Mouse (Mus musculus) MEL (cell line): ENCODE data around the gene C8a. TPM values are rescaled to one million over a fixed set of nuclear protein-coding genes. Genes with fewer than 3 reads are reported as not detected.

Experiments
- DNase-seq: peaks from one replicate; pipeline ENCODE4 v3.0.0; 2011; ENCODE audit warnings: low read depth, low spot score
- H3K27ac ChIP-seq: 2 replicates; pipeline ENCODE4 v1.5.1; 2012; ENCODE audit warnings: low read depth, mild to moderate bottlenecking, control low read depth, low read length, moderate library complexity; ENCODE audit not compliant: control insufficient read depth
- H3K27me3 ChIP-seq, 2 experiments: fragments of 150-350 bp in 1 of 2; sonication (generic) in 1 of 2; 2 replicates each; pipeline ENCODE4 v1.6.1; 2012; ENCODE audit warnings: low read length in 2 of 2, mild to moderate bottlenecking in 2 of 2, improper control_type of control experiment in 1 of 2, moderate library complexity in 1 of 2; ENCODE audit not compliant: insufficient read depth in 2 of 2, control insufficient read depth in 1 of 2
- H3K36me3 ChIP-seq, 2 experiments: 2 replicates each; pipeline ENCODE4 v1.6.1; 2012 to 2014; ENCODE audit warnings: low read length in 2 of 2, improper control_type of control experiment in 1 of 2, inconsistent platforms in 1 of 2, mild to moderate bottlenecking in 1 of 2; ENCODE audit not compliant: insufficient read depth in 2 of 2, control insufficient read depth in 1 of 2
- H3K4me1 ChIP-seq, 2 experiments: fragments of 150-350 bp in 1 of 2; sonication (generic) in 1 of 2; 2 replicates each; pipeline ENCODE4 v1.6.1; 2012; ENCODE audit warnings: low read length in 2 of 2, improper control_type of control experiment in 1 of 2, mild to moderate bottlenecking in 1 of 2; ENCODE audit not compliant: insufficient read depth in 2 of 2, control insufficient read depth in 1 of 2
- H3K4me3 ChIP-seq, 2 experiments: fragments of 150-350 bp in 1 of 2; sonication (generic) in 1 of 2; 2 replicates each; pipeline ENCODE4 v1.5.1; 2012; ENCODE audit warnings: low read depth in 2 of 2, low read length in 2 of 2, mild to moderate bottlenecking in 2 of 2, moderate library complexity in 2 of 2, control low read depth in 1 of 2, improper control_type of control experiment in 1 of 2; ENCODE audit not compliant: control insufficient read depth in 1 of 2, insufficient read depth in 1 of 2
- H3K79me2 ChIP-seq: 2 replicates; pipeline ENCODE4 v1.6.1; 2012; ENCODE audit warnings: mild to moderate bottlenecking, low read length, moderate library complexity; ENCODE audit not compliant: control insufficient read depth, poor library complexity, insufficient read depth
- H3K9ac ChIP-seq: 2 replicates; pipeline ENCODE4 v1.6.1; 2012; ENCODE audit warnings: low read depth, mild to moderate bottlenecking, control low read depth, low read length, moderate library complexity; ENCODE audit not compliant: control insufficient read depth, poor library complexity, severe bottlenecking
- H3K9me3 ChIP-seq: fragments of 150-350 bp; sonication (generic); replicated peaks from 2 replicates; pipeline ENCODE4 v1.6.1; 2012; ENCODE audit warnings: mild to moderate bottlenecking, low read length, improper control_type of control experiment, moderate library complexity; ENCODE audit not compliant: insufficient read depth
- CHD1 ChIP-seq: IDR thresholded peaks from 2 replicates; pipeline ENCODE4 v1.6.1; 2012; ENCODE audit warnings: low read depth, mild to moderate bottlenecking, inconsistent platforms, low read length, improper control_type of control experiment
- CTCF ChIP-seq, 3 experiments: IDR thresholded peaks in 2 of 3; conservative IDR thresholded peaks in 1 of 3; 2 replicates each; pipeline ENCODE4 v1.5.1; 2011 to 2012; ENCODE audit warnings: low read length in 3 of 3, low read depth in 2 of 3, mild to moderate bottlenecking in 2 of 3, improper control_type of control experiment in 1 of 3, inconsistent platforms in 1 of 3, mixed read lengths in 1 of 3, moderate library complexity in 1 of 3; ENCODE audit not compliant: control insufficient read depth in 1 of 3, insufficient read depth in 1 of 3, poor library complexity in 1 of 3, severe bottlenecking in 1 of 3
- GABPA ChIP-seq: IDR thresholded peaks from 2 replicates; pipeline ENCODE4 v1.6.1; 2012; ENCODE audit warnings: low read depth, mild to moderate bottlenecking, inconsistent platforms, low read length, improper control_type of control experiment, moderate library complexity
- GATA1 ChIP-seq: IDR thresholded peaks from 2 replicates; pipeline ENCODE4 v1.6.1; 2011; ENCODE audit warnings: low read depth, low read length, improper control_type of control experiment
- MXI1 ChIP-seq: IDR thresholded peaks from 2 replicates; pipeline ENCODE4 v1.6.1; 2011; ENCODE audit warnings: mild to moderate bottlenecking, low read depth, low read length, improper control_type of control experiment
- MYB ChIP-seq: IDR thresholded peaks from 2 replicates; pipeline ENCODE4 v1.6.1; 2011; ENCODE audit warnings: mild to moderate bottlenecking, low read depth, low read length, improper control_type of control experiment
- MYC ChIP-seq: IDR thresholded peaks from 2 replicates; pipeline ENCODE4 v1.6.1; 2011; ENCODE audit warnings: low read depth, mild to moderate bottlenecking, low read length, improper control_type of control experiment, moderate library complexity
- NELFE ChIP-seq: IDR thresholded peaks from 2 replicates; pipeline ENCODE4 v1.6.1; 2011; ENCODE audit warnings: low read depth, low read length, improper control_type of control experiment
- NRF1 ChIP-seq: IDR thresholded peaks from 2 replicates; pipeline ENCODE4 v1.6.1; 2014; ENCODE audit warnings: low read depth, mild to moderate bottlenecking, inconsistent platforms, low read length, improper control_type of control experiment, moderate library complexity; ENCODE audit not compliant: poor library complexity, insufficient read depth, severe bottlenecking
- POLR2AphosphoS2 ChIP-seq: IDR thresholded peaks from 2 replicates; pipeline ENCODE4 v1.6.1; 2011; ENCODE audit warnings: low read length, improper control_type of control experiment
- RAD21 ChIP-seq: IDR thresholded peaks from 2 replicates; pipeline ENCODE4 v1.6.1; 2011; ENCODE audit warnings: mild to moderate bottlenecking, low read depth, low read length, improper control_type of control experiment
- RCOR1 ChIP-seq: IDR thresholded peaks from 2 replicates; pipeline ENCODE4 v1.6.1; 2012; ENCODE audit warnings: low read depth, mild to moderate bottlenecking, inconsistent platforms, low read length, improper control_type of control experiment
- SIN3A ChIP-seq: IDR thresholded peaks from 2 replicates; pipeline ENCODE4 v1.6.1; 2012; ENCODE audit warnings: low read length, improper control_type of control experiment, inconsistent platforms
- TAL1 ChIP-seq: IDR thresholded peaks from 2 replicates; pipeline ENCODE4 v1.6.1; 2012; ENCODE audit warnings: mild to moderate bottlenecking, inconsistent platforms, low read length, moderate library complexity, mixed read lengths
- TBP ChIP-seq: IDR thresholded peaks from 2 replicates; pipeline ENCODE4 v1.8.0; 2011; ENCODE audit warnings: low read depth, low read length, improper control_type of control experiment
- ZKSCAN1 ChIP-seq: IDR thresholded peaks from 2 replicates; pipeline ENCODE4 v1.6.1; 2012; ENCODE audit warnings: low read depth, mild to moderate bottlenecking, inconsistent platforms, low read length, improper control_type of control experiment, moderate library complexity
- ZNF384 ChIP-seq: IDR thresholded peaks from 2 replicates; pipeline ENCODE4 v1.6.1; 2012; ENCODE audit warnings: low read depth, mild to moderate bottlenecking, inconsistent platforms, low read length, improper control_type of control experiment
- polyA plus RNA-seq, 2 experiments: library from polyadenylated mRNA; stranded (reverse) in 1 of 2; unstranded in 1 of 2; fragments of >175 nt in 1 of 2; fragments of >200 nt in 1 of 2; gene quantifications; 2 replicates each; pipeline versions ENCODE4 v1.2.1 to v1.2.4; 2012; ENCODE audit warnings: low replicate concordance in 2 of 2, low read depth in 1 of 2; ENCODE audit not compliant: insufficient read length in 2 of 2, insufficient read depth in 1 of 2, missing spikeins in 1 of 2
- total RNA-seq: library from RNA; depleted of rRNA; stranded (reverse); fragments of 300-350 nt; gene quantifications from 2 replicates; pipeline ENCODE4 v1.2.3, GENCODE M21; 2012; rRNA removed

C8a gene
- total RNA-seq (not detected in 2 replicates), polyA plus RNA-seq (not detected)

DNA sequence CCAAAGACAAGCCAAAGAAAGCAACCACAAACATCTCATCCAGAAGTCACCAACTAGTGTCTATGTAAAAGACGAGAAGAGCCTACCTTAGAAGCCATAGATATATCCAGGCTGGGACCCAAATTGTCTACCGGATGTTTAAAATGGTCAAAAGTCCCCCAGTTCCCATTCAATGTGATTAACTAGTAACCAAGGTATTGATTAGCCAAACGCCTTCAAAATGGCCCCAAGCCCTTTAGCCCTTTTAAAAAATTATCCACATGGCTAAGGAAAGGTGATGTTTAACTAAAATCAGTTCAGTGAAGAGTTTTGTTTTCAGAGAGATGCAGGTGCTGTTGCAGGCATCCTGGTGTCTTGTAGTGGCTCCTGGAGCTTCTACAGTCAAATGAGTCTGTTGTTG is at the start of gene C8a:
Gene C8a, minus strand, starts transcription at position 76 of the 400 bp plus-strand sequence.
- Histone ChIP-seq H3K27me3 (no peaks in the 10 kb centered on the region), H3K79me2 (no peaks in the 10 kb centered on the region), H3K27ac (no peak within 1 kb of the TSS), H3K9me3 (no peaks in the 10 kb centered on the region), H3K36me3 (no peaks in the 10 kb centered on the region), H3K4me1 (no peaks in the 10 kb centered on the region), H3K9ac (no peak within 1 kb of the TSS), H3K4me3 (no peak within 1 kb of the TSS)
- TF ChIP-seq CHD1 (no peak), MXI1 (no peak)
- DNase-seq: no peak

DNA sequence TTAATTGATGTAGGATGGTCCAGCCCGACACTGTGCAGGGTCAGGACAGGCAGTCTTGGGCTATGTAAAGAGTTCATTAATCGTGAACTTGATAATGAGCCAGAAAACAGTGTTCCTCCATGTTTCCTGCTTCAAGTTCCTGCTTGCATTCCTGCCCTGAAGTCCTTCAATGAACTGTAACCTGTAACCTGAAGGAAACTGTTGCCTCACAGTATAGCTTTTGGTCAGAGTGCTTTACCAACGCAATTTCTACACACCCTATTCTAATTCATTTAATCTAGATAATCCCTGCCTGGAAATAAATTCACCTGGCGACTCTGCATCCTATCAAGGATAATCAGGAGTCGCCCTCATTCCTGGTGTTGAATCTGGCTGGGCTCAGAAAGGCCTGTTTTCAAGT is 49.2 kb upstream of the C8a start:
- Histone ChIP-seq H3K79me2 (no peaks in the 10 kb centered on the region), H3K4me1 (no peaks in the 10 kb centered on the region), H3K9ac (no peak overlapping the region), H3K36me3 (no peaks in the 10 kb centered on the region), H3K4me3 (no peak overlapping the region), H3K27me3 (no peaks in the 10 kb centered on the region), H3K27ac (no peak overlapping the region), H3K9me3 (no peaks in the 10 kb centered on the region)
- DNase-seq: no peak
- TF ChIP-seq SIN3A (no peak), GATA1 (no peak), RCOR1 (no peak), TAL1 (no peak), MYB (no peak), TBP (no peak), RAD21 (no peak), GABPA (no peak), CTCF (IDR thresholded peaks at IDR 0.05 in 2 of 3, conservative IDR thresholded peaks at IDR 0.05 in 1 of 3; ENCODE audit: control insufficient read depth in 1 of 3, insufficient read depth in 1 of 3, low read depth in 2 of 3, low read length in 3 of 3, poor library complexity in 1 of 3, severe bottlenecking in 1 of 3) (no peak), CHD1 (no peak), ZKSCAN1 (no peak)

DNA sequence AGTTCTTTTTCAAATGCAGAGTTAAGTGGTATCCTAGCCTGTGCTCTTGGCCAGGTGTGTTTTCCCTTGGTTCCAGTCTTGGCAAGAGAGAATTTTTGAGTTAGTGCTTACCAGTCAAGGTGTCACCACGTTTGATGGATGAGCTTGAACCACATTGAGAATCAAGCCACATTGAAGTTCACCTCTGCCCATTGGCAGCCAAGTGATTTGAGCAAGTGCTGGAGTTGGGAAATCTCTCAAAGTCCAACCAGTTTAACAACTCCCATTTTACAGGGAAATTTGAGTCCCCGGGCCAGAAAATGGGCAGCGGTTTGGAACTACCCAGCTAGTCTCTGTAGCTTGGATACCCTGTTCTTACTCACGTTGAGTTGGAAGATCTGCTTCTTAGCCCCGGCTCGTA is 41.8 kb upstream of the C8a start:
- TF ChIP-seq NELFE: no peak
- TF ChIP-seq ZNF384: no peak
- no peak for TF ChIP-seq NRF1
- TF ChIP-seq CTCF (IDR thresholded peaks at IDR 0.05 in 2 of 3, conservative IDR thresholded peaks at IDR 0.05 in 1 of 3; ENCODE audit: control insufficient read depth in 1 of 3, insufficient read depth in 1 of 3, low read depth in 2 of 3, low read length in 3 of 3, poor library complexity in 1 of 3, severe bottlenecking in 1 of 3): no peak
- no peak for TF ChIP-seq TBP
- no peak for TF ChIP-seq RAD21
- no peak for TF ChIP-seq MYC
- TF ChIP-seq POLR2AphosphoS2: no peak
- Histone ChIP-seq H3K4me1 (no peaks in the 10 kb centered on the region), H3K27me3 (no peaks in the 10 kb centered on the region), H3K79me2 (no peaks in the 10 kb centered on the region), H3K9ac (no peak overlapping the region), H3K4me3 (no peak overlapping the region), H3K27ac (no peak overlapping the region), H3K36me3 (no peaks in the 10 kb centered on the region), H3K9me3 (no peaks in the 10 kb centered on the region)
- DNase-seq: no peak
